Mouse (Mus musculus): ENCODE data around the gene Wbp1. TPM values are rescaled to one million over a fixed set of nuclear protein-coding genes. Genes with fewer than 3 reads are reported as not detected.

Gene Wbp1
- polyA plus RNA-seq, 1 experiment = 79.6 TPM

DNA sequence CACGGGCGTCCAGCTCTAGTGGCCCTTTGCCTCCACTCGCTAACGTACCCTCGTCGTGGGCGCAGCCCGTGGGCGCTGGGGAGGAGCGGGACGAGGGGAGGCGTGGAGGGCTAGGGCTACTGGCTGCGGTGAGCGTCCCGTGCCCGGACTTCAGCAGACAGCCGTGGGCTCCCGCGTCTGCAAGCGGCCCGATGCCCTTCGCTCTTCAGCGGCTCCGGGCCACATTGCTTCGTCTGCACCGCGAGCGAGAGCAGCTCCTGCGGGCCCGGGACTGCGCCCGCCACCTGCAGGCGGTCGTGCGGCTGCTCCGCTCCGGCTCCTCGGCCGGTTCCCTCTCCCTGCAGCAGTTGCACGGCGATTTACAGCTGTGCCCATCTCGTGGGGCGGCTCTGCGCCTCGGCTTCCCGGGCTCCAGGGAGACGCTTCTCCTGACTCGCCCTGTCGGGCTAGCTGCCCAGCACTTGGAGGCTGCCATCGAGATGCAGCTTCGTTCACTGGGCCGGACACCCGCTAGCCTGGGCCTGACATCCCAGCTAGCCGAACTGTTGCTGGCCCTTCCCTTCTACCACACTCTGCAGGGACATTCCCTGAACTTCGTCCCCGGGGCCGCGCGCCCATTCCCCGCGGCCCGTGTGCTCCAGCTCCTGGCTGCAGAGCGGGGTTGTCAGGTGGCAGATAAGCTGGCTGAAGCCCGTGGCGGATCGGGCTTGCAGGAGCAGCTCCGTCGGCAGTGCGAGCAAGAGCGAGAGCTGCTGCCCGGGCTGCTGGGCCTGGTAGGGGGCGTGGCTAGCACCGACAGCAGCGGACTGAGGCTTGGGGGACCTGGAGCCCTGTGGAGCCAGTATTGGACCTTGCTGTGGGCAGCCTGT is 19.4 kb downstream of the Wbp1 start:
- Histone ChIP-seq H3ac (ENCODE audit: control insufficient read depth, insufficient read length) (peak overlapping the region; percentile 38), H3K36me3 (ENCODE audit: control insufficient read depth, insufficient read depth) (no peaks in the 10 kb centered on the region), H3K4me3 (peak overlapping the region; percentile 49), H3K79me2 (ENCODE audit: control insufficient read depth, insufficient read depth) (no peaks in the 10 kb centered on the region), H3K4me2 (ENCODE audit: low read depth) (peak overlapping the region; percentile 99), H3K27me3 (ENCODE audit: control insufficient read depth, insufficient read depth, insufficient read length) (no peaks in the 10 kb centered on the region)
- TF ChIP-seq MAX (IDR thresholded peaks at IDR 0.05; ENCODE audit: low read depth) (no peak), POLR2A (IDR thresholded peaks at IDR 0.05; ENCODE audit: insufficient read length, low read depth) (peak; percentile 49), POLR2AphosphoS2 (IDR thresholded peaks at IDR 0.05; ENCODE audit: insufficient read length, low read depth) (peak; percentile 41), MYOG (IDR thresholded peaks at IDR 0.05; ENCODE audit: control insufficient read depth in 1 of 3, insufficient read depth in 1 of 3, insufficient read length in 2 of 3, low read depth in 2 of 3) (peak in 2 of 3 experiments; percentile 12 to 46), CEBPB (IDR thresholded peaks at IDR 0.05; ENCODE audit: insufficient read depth, poor library complexity, severe bottlenecking) (no peak)

DNA sequence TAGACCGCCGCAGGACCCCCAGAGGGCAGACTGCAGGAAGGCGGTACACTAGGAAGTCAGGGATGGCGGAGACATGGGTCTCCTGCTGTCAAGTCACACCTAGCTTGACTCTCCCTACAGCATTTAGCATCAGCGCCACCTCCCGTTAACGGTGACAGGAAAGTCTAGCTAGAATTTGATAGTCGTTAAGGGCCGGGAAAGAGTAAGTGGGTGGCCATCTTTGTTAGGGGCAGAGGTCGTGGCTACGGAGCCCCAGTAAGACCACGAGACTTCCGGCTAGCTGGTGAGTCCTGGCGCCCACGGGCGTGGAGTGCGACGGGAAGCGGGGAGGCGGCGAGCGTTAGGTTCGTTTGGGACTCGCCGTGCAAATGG is 20.1 kb downstream of the Wbp1 start, which contains the start of the genes Ccdc142 and Gm42688:
Gene Ccdc142, plus strand, starts transcription at position 286 of the 372 bp plus-strand sequence.
Gene Gm42688, plus strand, starts transcription at position 302 of the 372 bp plus-strand sequence.
- H3ac ChIP-seq (ENCODE audit: control insufficient read depth, insufficient read length) = peak within 1 kb of the TSS; percentile 38
- no peaks in the 10 kb centered on the region for H3K27me3 ChIP-seq (ENCODE audit: control insufficient read depth, insufficient read depth, insufficient read length)
- TF ChIP-seq TCF12 (IDR thresholded peaks at IDR 0.05; ENCODE audit: insufficient read depth, poor library complexity, severe bottlenecking) (no peak), REST (IDR thresholded peaks at IDR 0.05; ENCODE audit: insufficient read depth, insufficient read length) (no peak), USF1 (IDR thresholded peaks at IDR 0.05; ENCODE audit: low read depth) (peak; percentile 38), E2F4 (IDR thresholded peaks at IDR 0.05; ENCODE audit: insufficient read depth) (no peak), MYOD1 (IDR thresholded peaks at IDR 0.05; ENCODE audit: control insufficient read depth in 1 of 3, insufficient read length in 2 of 3, low read depth in 2 of 3) (no peak), CEBPB (IDR thresholded peaks at IDR 0.05; ENCODE audit: insufficient read depth, poor library complexity, severe bottlenecking) (no peak), MAX (IDR thresholded peaks at IDR 0.05; ENCODE audit: low read depth) (no peak), MYOG (IDR thresholded peaks at IDR 0.05; ENCODE audit: control insufficient read depth in 1 of 3, insufficient read depth in 1 of 3, insufficient read length in 2 of 3, low read depth in 2 of 3) (peak in 1 of 3 experiments; percentile 3), POLR2A (IDR thresholded peaks at IDR 0.05; ENCODE audit: insufficient read length, low read depth) (peak; percentile 69), TCF3 (IDR thresholded peaks at IDR 0.05; ENCODE audit: insufficient read length, low read depth) (no peak), SRF (IDR thresholded peaks at IDR 0.05; ENCODE audit: control insufficient read depth, insufficient read length, low read depth) (no peak), POLR2AphosphoS2 (IDR thresholded peaks at IDR 0.05; ENCODE audit: insufficient read length, low read depth) (peak; percentile 66)
- peak within 1 kb of the TSS; percentile 49 for H3K4me3 ChIP-seq
- H3K79me2 ChIP-seq (ENCODE audit: control insufficient read depth, insufficient read depth) = no peaks in the 10 kb centered on the region
- no peaks in the 10 kb centered on the region for H3K36me3 ChIP-seq (ENCODE audit: control insufficient read depth, insufficient read depth)
- peak within 1 kb of the TSS; percentile 99 for H3K4me2 ChIP-seq (ENCODE audit: low read depth)

DNA sequence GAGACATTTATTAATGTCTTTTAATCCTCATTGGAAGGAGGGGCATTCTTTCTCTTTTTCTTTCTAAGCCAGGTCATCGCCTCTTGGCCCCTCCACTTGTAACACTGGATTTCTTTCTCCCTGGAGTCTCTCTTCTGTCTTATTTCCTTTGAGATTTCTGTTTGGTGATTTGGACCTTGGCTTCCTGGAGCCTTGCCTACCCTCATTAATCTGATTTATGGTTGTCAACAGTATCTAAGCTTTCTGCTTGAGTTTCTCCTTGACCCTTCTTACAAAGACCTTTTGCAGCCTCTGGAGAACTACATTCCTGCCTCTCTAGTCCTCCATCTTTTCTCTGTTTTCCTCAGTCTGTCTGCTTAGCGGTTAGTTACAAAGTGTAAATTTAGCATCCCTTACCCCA is 22.9 kb downstream of the Wbp1 start:
- no peak overlapping the region for H3ac ChIP-seq (ENCODE audit: control insufficient read depth, insufficient read length)
- no peaks in the 10 kb centered on the region for H3K79me2 ChIP-seq (ENCODE audit: control insufficient read depth, insufficient read depth)
- no peak overlapping the region for H3K4me2 ChIP-seq (ENCODE audit: low read depth)
- no peaks in the 10 kb centered on the region for H3K27me3 ChIP-seq (ENCODE audit: control insufficient read depth, insufficient read depth, insufficient read length)
- no peak overlapping the region for H3K4me3 ChIP-seq
- TF ChIP-seq MYOD1 (IDR thresholded peaks at IDR 0.05; ENCODE audit: control insufficient read depth in 1 of 3, insufficient read length in 2 of 3, low read depth in 2 of 3) (no peak), USF1 (IDR thresholded peaks at IDR 0.05; ENCODE audit: low read depth) (no peak), TCF12 (IDR thresholded peaks at IDR 0.05; ENCODE audit: insufficient read depth, poor library complexity, severe bottlenecking) (no peak), MAX (IDR thresholded peaks at IDR 0.05; ENCODE audit: low read depth) (no peak), SRF (IDR thresholded peaks at IDR 0.05; ENCODE audit: control insufficient read depth, insufficient read length, low read depth) (no peak), CEBPB (IDR thresholded peaks at IDR 0.05; ENCODE audit: insufficient read depth, poor library complexity, severe bottlenecking) (no peak), E2F4 (IDR thresholded peaks at IDR 0.05; ENCODE audit: insufficient read depth) (no peak), POLR2AphosphoS2 (IDR thresholded peaks at IDR 0.05; ENCODE audit: insufficient read length, low read depth) (no peak), REST (IDR thresholded peaks at IDR 0.05; ENCODE audit: insufficient read depth, insufficient read length) (no peak)
- H3K36me3 ChIP-seq (ENCODE audit: control insufficient read depth, insufficient read depth) = no peaks in the 10 kb centered on the region

DNA sequence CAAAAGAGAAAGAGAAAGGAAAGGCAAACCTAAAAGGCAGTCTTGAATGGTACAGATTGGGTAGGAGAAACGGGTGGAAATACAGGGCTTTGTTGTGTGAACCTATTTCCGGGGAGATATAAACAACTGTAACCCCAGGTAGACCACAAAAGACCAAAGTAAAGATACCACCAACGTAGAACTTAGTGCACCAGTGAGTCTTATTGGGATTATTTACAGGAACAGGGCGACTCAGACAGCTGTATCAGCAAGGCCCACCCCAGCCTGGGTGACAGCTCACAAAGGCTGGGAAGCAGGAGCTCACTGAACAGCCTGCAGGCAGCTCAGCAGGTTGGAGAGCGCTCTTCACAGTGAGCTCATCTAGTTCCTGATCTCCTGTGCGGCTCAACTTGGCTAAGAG is 25.4 kb downstream of the Wbp1 start:
- H3K36me3 ChIP-seq (ENCODE audit: control insufficient read depth, insufficient read depth) = no peaks in the 10 kb centered on the region
- no peak overlapping the region for H3K4me2 ChIP-seq (ENCODE audit: low read depth)
- no peak overlapping the region for H3K4me3 ChIP-seq
- H3K27me3 ChIP-seq (ENCODE audit: control insufficient read depth, insufficient read depth, insufficient read length) = peaks cover 8% of the 10 kb centered on the region
- TF ChIP-seq USF1 (IDR thresholded peaks at IDR 0.05; ENCODE audit: low read depth) (no peak), MAX (IDR thresholded peaks at IDR 0.05; ENCODE audit: low read depth) (no peak), CEBPB (IDR thresholded peaks at IDR 0.05; ENCODE audit: insufficient read depth, poor library complexity, severe bottlenecking) (no peak), REST (IDR thresholded peaks at IDR 0.05; ENCODE audit: insufficient read depth, insufficient read length) (no peak), POLR2A (IDR thresholded peaks at IDR 0.05; ENCODE audit: insufficient read length, low read depth) (no peak), TCF3 (IDR thresholded peaks at IDR 0.05; ENCODE audit: insufficient read length, low read depth) (no peak)
- H3ac ChIP-seq (ENCODE audit: control insufficient read depth, insufficient read length) = no peak overlapping the region
- H3K79me2 ChIP-seq (ENCODE audit: control insufficient read depth, insufficient read depth) = no peaks in the 10 kb centered on the region
